Mouse (Mus musculus): Measurements from ENCODE around the gene Rplp0. TPM values are rescaled to one million over a fixed set of nuclear protein-coding genes. Genes with fewer than 3 reads are reported as not detected.

Gene Rplp0
- polyA plus RNA-seq, 1 experiment from 2014 or later = 1,088 TPM

DNA sequence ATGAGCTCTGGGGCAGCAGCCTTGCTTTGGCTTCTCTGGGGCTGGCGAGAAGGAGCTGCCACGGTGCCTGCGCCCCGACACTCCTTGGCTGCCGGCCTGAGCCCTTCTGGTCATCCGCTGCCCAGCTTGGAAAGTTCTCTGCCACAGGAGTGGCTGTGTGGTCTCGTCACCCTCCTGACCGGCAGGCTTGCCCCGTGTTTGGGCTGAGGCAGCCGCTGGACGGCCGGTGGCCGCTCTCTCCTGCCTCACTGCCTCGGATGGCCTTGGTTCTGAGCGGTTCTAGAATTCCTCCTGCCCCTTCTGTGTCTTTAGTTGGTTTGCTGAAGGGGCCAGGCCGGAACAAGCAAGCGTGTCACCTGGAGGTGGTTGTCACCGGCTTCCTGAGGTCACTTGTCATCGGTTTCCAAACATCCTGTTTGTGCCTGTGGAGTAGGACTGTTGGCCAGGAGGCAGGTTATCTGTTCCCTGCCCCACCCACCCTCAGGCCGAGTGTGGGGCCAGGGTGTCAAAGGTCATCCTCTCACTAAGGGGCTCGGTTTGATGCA lies 38.9 kb upstream of the Rplp0 start:
- H3K4me1 ChIP-seq = peaks cover 12% of the 10 kb centered on the region
- WGBS = 84% methylated on average over 21 of the region's 21 CpGs
- H3K27ac ChIP-seq = no peak overlapping the region; the same call in 1 of the 2 replicates
- H3K4me2 ChIP-seq = no peak overlapping the region
- no peaks in the 10 kb centered on the region for H3K36me3 ChIP-seq (ENCODE audit: poor library complexity, severe bottlenecking)
- no peak overlapping the region for H3K4me3 ChIP-seq
- H3K9ac ChIP-seq = no peak overlapping the region
- ATAC-seq = no peak
- no peaks in the 10 kb centered on the region for H3K27me3 ChIP-seq
- no peaks in the 10 kb centered on the region for H3K9me3 ChIP-seq (replicated peaks)

DNA sequence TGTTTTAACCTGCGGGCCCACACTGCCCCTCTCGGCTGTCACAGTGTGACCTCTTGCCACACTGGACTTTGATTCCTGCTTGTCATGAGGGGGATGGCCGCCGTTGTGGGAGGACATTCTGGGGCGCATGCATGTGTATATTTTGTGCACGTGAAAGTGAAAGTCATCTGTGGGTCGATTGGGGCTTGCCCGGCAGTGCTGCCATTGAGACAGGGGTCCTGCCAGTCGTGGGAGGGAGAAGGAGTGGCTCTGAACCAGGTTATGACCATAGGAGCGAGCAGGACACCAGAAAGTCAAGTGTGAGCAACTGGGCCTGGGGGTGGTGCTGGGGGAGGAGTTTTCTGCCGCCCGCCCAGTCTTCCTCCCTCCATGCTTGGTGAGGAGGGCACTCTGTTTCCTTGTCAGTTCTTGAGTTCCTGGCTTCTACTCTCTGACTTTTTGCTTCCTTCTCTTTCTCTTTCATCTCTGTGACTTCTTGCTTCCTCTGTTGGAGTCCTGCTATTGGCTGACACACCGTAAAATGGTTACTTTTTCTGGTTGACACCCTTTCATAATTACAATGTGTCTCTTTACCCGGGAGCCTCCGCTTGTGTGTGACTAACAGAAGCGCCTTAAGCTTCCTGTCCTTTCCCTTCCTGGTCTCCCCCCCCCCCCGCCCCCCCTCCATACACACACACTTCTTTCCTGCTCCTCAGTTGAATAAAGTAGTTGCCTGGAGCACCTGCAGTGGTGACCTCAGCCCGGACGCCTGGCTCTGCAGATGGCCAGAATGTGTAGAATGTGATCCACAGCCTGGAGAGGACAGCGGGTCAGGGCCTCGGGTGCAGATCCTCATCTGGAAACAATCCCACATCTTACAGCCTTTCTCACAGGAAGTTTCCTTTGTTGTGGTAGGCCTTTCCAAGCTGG lies 37.5 kb upstream of the Rplp0 start:
- Histone ChIP-seq H3K36me3 (ENCODE audit: poor library complexity, severe bottlenecking) (no peaks in the 10 kb centered on the region), H3K27ac (no peak overlapping the region)
- 83% methylated on average over 21 of the region's 21 CpGs for WGBS

DNA sequence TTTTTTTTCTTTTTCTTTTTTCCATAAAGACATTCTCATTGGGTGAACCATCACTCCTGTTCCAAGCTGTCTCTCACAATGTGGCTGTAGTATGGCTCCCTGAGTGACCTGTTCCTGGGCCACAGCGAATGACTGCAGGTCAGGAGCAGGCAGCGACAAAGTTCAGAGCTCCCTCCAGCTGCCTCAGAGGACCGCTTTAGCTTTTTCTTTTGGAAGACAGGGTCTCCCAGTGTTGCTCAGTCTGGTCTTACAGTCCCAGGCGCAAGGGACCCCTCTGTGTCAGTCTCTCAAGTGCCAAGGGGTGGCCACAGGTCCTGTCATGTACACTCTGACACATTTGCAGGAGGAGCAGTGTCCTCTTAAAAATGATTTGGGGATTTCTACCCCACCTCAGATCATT lies 36.7 kb upstream of the Rplp0 start:
- no peak overlapping the region for H3K4me3 ChIP-seq
- H3K36me3 ChIP-seq (ENCODE audit: poor library complexity, severe bottlenecking) = no peaks in the 10 kb centered on the region
- ATAC-seq = no peak
- H3K4me1 ChIP-seq = peaks cover 11% of the 10 kb centered on the region
- WGBS = 87% methylated on average over 4 of the region's 4 CpGs
- no peaks in the 10 kb centered on the region for H3K9me3 ChIP-seq (replicated peaks)
- H3K27ac ChIP-seq = no peak overlapping the region; the same call in 1 of the 2 replicates
- H3K27me3 ChIP-seq = no peaks in the 10 kb centered on the region
- no peak overlapping the region for H3K9ac ChIP-seq
- no peak overlapping the region for H3K4me2 ChIP-seq

More for the DNA sequence above, 37.5 kb upstream of the Rplp0 start:
- Histone ChIP-seq H3K9ac (no peak overlapping the region), H3K4me1 (peaks cover 11% of the 10 kb centered on the region), H3K4me2 (no peak overlapping the region), H3K4me3 (no peak overlapping the region), H3K27me3 (no peaks in the 10 kb centered on the region), H3K9me3 (replicated peaks) (no peaks in the 10 kb centered on the region)
- no peak for ATAC-seq

DNA sequence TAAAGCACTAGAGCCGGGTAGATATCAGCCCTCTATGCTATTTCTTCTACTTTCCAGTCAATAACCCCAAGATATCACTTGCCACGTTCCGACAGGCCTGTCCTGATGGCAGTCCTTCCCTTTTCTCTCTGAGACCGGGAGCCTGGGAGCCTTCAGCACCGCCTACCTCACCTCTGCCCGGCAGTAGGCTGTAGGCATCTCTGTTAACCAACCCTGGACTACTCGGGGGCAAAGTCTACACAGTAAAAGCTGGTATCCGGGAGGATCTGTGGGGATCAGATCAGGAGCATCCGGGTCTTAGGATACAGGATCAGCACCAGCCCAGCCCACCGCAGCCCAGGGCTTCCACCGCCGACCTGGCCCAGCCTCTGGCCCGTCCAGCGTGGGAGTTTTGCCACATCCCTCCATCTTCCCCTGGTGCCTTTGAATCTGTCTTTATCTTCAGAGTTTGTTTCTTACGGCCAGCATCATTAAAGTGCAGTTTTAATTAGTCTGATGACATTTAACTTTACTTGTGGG lies 36.2 kb upstream of the Rplp0 start:
- ATAC-seq = no peak
- no peak overlapping the region for H3K4me2 ChIP-seq
- H3K4me3 ChIP-seq = no peak overlapping the region
- WGBS = 77% methylated on average over 15 of the region's 15 CpGs
- H3K27me3 ChIP-seq = no peaks in the 10 kb centered on the region
- H3K9ac ChIP-seq = no peak overlapping the region
- H3K4me1 ChIP-seq = peaks cover 11% of the 10 kb centered on the region
- no peak overlapping the region; the same call in 1 of the 2 replicates for H3K27ac ChIP-seq
- no peaks in the 10 kb centered on the region for H3K9me3 ChIP-seq (replicated peaks)
- H3K36me3 ChIP-seq (ENCODE audit: poor library complexity, severe bottlenecking) = no peaks in the 10 kb centered on the region

DNA sequence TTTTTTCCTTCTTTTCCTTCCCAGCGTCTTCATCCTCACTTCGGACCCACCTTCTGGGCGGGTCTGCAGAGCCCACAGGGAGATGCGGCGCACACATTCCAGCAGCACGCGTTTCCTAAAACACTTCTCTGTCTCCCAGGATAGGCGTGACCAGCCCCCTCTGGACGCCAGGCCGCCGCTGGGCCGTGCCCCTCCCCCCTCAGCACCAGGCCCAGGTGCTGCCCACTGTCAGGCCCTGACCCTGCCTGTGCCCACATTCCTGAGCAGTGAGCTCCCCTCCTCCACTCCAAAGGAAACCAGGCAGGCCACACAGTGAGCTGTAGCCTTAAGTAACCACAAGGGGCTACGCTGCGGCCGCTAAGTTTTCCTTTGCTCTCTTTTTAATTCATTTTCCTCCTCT lies 35.3 kb upstream of the Rplp0 start:
- H3K4me3 ChIP-seq = no peak overlapping the region
- H3K27ac ChIP-seq = no peak overlapping the region
- H3K4me2 ChIP-seq = peak overlapping the region; percentile 25
- H3K9ac ChIP-seq = 0 out of 2 replicates have a peak overlapping the region, but pooled peaks have one; percentile 21
- no peaks in the 10 kb centered on the region for H3K27me3 ChIP-seq
- no peaks in the 10 kb centered on the region for H3K36me3 ChIP-seq (ENCODE audit: poor library complexity, severe bottlenecking)
- 7% methylated on average over 15 of the region's 15 CpGs for WGBS
- no peaks in the 10 kb centered on the region for H3K9me3 ChIP-seq (replicated peaks)
- ATAC-seq = no peak
- peaks cover 11% of the 10 kb centered on the region for H3K4me1 ChIP-seq

DNA sequence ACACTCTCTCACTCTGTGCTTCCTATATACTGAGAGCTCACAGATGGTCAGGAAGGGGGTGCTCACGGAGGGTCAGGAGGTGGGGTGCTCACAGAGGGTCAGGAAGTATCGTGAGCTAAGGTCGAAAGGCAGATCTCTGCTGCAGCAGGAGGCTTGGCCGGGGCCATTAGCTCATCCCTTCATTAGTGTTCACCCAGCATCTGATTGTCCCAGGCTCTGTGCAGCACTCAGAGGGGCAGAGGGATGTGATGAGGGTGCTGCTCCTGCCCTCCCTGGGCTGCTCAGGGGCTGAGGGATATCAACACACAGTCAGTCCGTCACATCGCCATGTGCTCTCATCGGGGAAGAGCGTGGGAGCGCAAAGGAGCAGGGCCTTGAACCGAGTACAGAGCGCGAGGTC lies 34.8 kb upstream of the Rplp0 start:
- H3K36me3 ChIP-seq (ENCODE audit: poor library complexity, severe bottlenecking) = no peaks in the 10 kb centered on the region
- H3K4me2 ChIP-seq = no peak overlapping the region
- H3K9ac ChIP-seq = no peak overlapping the region
- no peak for ATAC-seq
- 56% methylated on average over 12 of the region's 12 CpGs for whole genome bisulfite sequencing
- H3K4me3 ChIP-seq = no peak overlapping the region
- H3K9me3 ChIP-seq (replicated peaks) = no peaks in the 10 kb centered on the region
- no peaks in the 10 kb centered on the region for H3K27me3 ChIP-seq
- H3K4me1 ChIP-seq = peaks cover 15% of the 10 kb centered on the region
- H3K27ac ChIP-seq = no peak overlapping the region

DNA sequence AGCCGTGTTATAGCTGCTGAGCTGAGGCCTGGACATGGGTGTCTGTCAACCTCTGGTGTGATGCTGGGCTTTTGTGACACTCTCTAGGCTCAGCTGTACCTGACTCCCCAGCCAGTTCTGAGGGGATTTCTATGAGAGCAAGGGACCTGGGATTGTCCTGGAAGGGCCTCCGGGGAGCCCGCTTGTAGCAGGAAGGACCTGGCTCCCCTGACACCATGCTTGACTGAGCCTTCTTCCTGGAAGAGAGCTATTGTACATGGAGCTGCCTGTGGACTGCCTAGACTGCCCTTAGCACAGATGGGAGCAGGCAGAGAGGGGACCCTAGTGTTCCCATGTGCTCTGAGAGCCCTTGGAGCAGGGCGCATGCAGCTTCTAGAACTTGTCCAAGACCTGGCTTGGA lies 33.9 kb upstream of the Rplp0 start:
- 92% methylated on average over 4 of the region's 4 CpGs for WGBS
- no peak for ATAC-seq
- Histone ChIP-seq H3K9ac (no peak overlapping the region), H3K27me3 (no peaks in the 10 kb centered on the region), H3K9me3 (replicated peaks) (no peaks in the 10 kb centered on the region), H3K27ac (no peak overlapping the region), H3K4me1 (peaks cover 23% of the 10 kb centered on the region), H3K4me2 (no peak overlapping the region), H3K4me3 (no peak overlapping the region), H3K36me3 (ENCODE audit: poor library complexity, severe bottlenecking) (no peaks in the 10 kb centered on the region)

DNA sequence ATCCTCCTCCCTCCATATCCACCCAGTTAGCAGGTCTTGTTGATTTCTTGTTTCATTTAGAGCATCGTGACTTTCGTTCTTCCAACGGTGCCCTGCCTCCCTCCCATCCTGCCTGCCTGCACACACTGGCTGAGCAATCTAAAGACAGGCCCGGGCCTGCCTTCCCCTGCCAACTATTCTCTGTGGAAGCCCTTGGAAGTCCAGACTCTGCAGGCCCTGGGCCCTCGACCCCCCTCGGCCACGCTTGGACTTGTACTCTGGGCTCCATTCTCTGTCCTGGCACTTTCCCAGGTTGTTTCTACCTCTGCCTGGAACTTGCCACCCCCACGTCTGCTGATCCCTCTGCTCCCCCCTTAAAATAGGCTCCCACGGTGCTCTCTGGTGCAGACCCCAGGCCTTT lies 33.3 kb upstream of the Rplp0 start:
- 79% methylated on average over 9 of the region's 9 CpGs for WGBS
- H3K4me1 ChIP-seq = peaks cover 29% of the 10 kb centered on the region
- ATAC-seq = no peak
- H3K4me3 ChIP-seq = no peak overlapping the region
- no peak overlapping the region for H3K9ac ChIP-seq
- no peaks in the 10 kb centered on the region for H3K9me3 ChIP-seq (replicated peaks)
- no peaks in the 10 kb centered on the region for H3K36me3 ChIP-seq (ENCODE audit: poor library complexity, severe bottlenecking)
- no peak overlapping the region for H3K4me2 ChIP-seq
- H3K27me3 ChIP-seq = no peaks in the 10 kb centered on the region
- no peak overlapping the region for H3K27ac ChIP-seq

DNA sequence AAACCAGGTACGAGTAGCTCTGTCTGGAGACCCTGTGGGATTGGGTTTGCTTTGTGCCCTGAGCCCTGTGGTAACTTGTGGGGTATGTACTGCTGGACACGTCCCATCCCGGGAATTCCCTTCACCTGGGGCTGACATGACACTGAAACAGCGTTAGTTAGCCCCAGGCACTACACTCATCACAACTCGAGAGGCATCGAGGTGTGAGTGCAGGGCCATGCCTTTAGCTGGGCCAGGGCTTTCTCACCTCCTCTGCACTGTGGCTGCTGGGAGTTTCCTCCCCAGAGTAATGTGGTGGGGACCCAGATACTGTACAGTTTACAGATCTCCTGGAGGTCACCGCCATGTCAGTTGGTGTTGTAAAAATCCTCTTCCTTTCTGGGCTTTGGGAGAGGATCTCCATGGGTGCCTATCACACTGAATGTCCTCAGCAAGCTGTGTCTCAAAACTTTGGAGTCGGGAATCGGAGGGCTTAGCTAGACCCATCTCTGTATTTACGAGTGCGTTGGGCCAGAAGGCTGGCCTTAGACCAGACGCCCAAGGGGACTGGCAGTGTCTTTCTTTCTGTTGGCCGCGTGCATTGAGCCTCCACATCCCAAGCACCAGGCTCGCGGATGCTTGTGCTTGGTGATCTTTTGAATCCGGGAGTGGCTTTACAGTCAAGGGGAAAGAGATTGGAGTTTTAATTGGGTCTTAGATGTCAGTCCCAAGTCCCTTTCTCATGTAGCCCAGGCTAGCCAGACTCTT lies 32.6 kb upstream of the Rplp0 start:
- no peak overlapping the region for H3K27ac ChIP-seq
- H3K9ac ChIP-seq = no peak overlapping the region
- no peaks in the 10 kb centered on the region for H3K27me3 ChIP-seq
- no peaks in the 10 kb centered on the region for H3K9me3 ChIP-seq (replicated peaks)
- H3K4me3 ChIP-seq = no peak overlapping the region
- no peak for ATAC-seq
- no peaks in the 10 kb centered on the region for H3K36me3 ChIP-seq (ENCODE audit: poor library complexity, severe bottlenecking)
- WGBS = 86% methylated on average over 17 of the region's 17 CpGs
- H3K4me1 ChIP-seq = peaks cover 36% of the 10 kb centered on the region
- H3K4me2 ChIP-seq = no peak overlapping the region

DNA sequence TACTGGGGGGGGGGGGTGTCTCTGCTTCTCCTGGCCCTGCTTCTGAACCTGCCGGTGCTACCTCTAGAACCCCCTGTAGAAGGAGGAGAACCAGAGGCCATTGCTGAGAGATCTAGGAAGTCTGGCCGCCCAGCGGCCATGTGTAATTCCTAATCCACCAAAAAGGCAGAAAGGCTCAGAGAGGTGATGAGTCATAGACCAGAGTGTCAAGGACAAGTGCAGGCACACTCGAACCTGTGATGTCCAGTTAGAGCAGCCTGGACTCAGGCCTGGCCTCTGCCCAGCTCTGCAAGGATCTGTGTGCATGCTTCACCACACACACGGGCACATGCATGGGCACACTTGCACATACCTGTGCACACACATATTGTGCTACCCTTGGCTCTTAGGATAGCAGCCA lies 31.1 kb upstream of the Rplp0 start:
- Histone ChIP-seq H3K27me3 (no peaks in the 10 kb centered on the region), H3K27ac (no peak overlapping the region), H3K9me3 (replicated peaks) (no peaks in the 10 kb centered on the region), H3K36me3 (ENCODE audit: poor library complexity, severe bottlenecking) (no peaks in the 10 kb centered on the region), H3K4me2 (no peak overlapping the region), H3K4me3 (no peak overlapping the region), H3K4me1 (peaks cover 42% of the 10 kb centered on the region), H3K9ac (no peak overlapping the region)
- ATAC-seq = no peak
- WGBS = 86% methylated on average over 5 of the region's 5 CpGs

DNA sequence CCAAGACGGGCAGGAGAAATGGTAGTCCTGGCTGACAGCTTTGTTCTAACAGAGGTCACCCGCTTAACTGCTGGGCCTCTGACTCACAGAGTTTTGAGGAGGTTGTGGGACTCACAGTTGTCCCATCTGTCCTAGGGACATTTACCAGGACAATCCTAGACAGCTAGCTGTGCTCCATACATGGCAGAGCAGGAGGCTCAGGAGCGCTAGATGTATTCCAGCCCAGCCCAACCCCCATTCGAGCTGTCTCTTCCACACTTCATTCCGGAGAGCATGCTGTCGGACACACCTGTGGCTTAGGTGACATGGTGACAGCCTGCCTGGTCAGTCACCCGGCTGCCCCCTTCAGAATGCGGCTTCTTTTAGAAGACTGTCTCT lies 29.9 kb upstream of the Rplp0 start:
- no peaks in the 10 kb centered on the region for H3K9me3 ChIP-seq (replicated peaks)
- no peaks in the 10 kb centered on the region for H3K36me3 ChIP-seq (ENCODE audit: poor library complexity, severe bottlenecking)
- no peak for ATAC-seq
- H3K4me1 ChIP-seq = peaks cover 36% of the 10 kb centered on the region
- no peak overlapping the region for H3K9ac ChIP-seq
- H3K27ac ChIP-seq = peak overlapping the region; percentile 36; the same call in 1 of the 2 replicates
- H3K4me3 ChIP-seq = no peak overlapping the region
- 82% methylated on average over 8 of the region's 8 CpGs for WGBS
- no peak overlapping the region for H3K4me2 ChIP-seq
- H3K27me3 ChIP-seq = no peaks in the 10 kb centered on the region

Data from forebrain, embryonic 13.5 days (tissue).